Mouse (Mus musculus) liver, embryonic 16.5 days (tissue): ENCODE measurements around the gene Sept5. TPM values are rescaled to one million over a fixed set of nuclear protein-coding genes. Genes with fewer than 3 reads are reported as not detected.

Source experiments
- ATAC-seq: fragments of 200-750 bp; cut with Nextera tagmentation; 2 replicates; pipeline ENCODE4 v1.8.0; 2017; ENCODE audit warnings: low read depth, mild to moderate bottlenecking, moderate number of reproducible peaks, moderate library complexity
- H3K27ac ChIP-seq: fragments of 300-500 bp; sonication (generic); 2 replicates; pipeline ENCODE4 v1.5.1; 2014; ENCODE audit warnings: mild to moderate bottlenecking, low read length
- H3K27me3 ChIP-seq: fragments of 300-500 bp; sonication (generic); 2 replicates; pipeline ENCODE4 v1.6.1; 2014; ENCODE audit warnings: low read depth, low read length, mixed read lengths; ENCODE audit not compliant: control insufficient read depth, insufficient read depth
- H3K36me3 ChIP-seq: fragments of 300-500 bp; sonication (generic); 2 replicates; pipeline ENCODE4 v1.6.1; 2014; ENCODE audit warnings: mild to moderate bottlenecking; ENCODE audit not compliant: control insufficient read depth, insufficient read depth
- H3K4me1 ChIP-seq: fragments of 300-500 bp; sonication (generic); 2 replicates; pipeline ENCODE4 v1.6.1; 2014; ENCODE audit warnings: low read depth, low read length, mixed read lengths; ENCODE audit not compliant: control insufficient read depth
- H3K4me2 ChIP-seq: fragments of 300-500 bp; sonication (generic); 2 replicates; pipeline ENCODE4 v1.6.1; 2014; ENCODE audit warnings: low read depth, low read length, mixed read lengths
- H3K4me3 ChIP-seq: fragments of 300-500 bp; sonication (generic); 2 replicates; pipeline ENCODE4 v1.5.1; 2014; ENCODE audit warnings: low read depth, mild to moderate bottlenecking, low read length
- H3K9ac ChIP-seq: fragments of 300-500 bp; sonication (generic); 2 replicates; pipeline ENCODE4 v1.6.1; 2014; ENCODE audit warnings: low read depth, low read length
- H3K9me3 ChIP-seq: fragments of 300-500 bp; sonication (generic); replicated peaks from 2 replicates; pipeline ENCODE4 v1.6.1; 2016; ENCODE audit warnings: low read length; ENCODE audit not compliant: control insufficient read depth
- WGBS: fragments of 180-500 bp; shearing (Covaris S2); extraction: QIAGEN DNeasy Blood & Tissue Kit; methylation state at CpG from one replicate; pipeline ENCODE4 v1.1.7; 2014; ENCODE audit not compliant: insufficient replicate concordance; 5-methylcytosine and 5-hydroxymethylcytosine counted together
- polyA plus RNA-seq: library from polyadenylated mRNA; unstranded; fragments of >200 nt; fragmentation: Nextera tagmentation; extraction: Ambion mirVana; gene quantifications from 2 replicates; pipeline ENCODE4 v1.2.1, GENCODE M21; 2015

Sept5 gene
- polyA plus RNA-seq, 1 experiment from 2014 or later: 4.2 TPM

DNA sequence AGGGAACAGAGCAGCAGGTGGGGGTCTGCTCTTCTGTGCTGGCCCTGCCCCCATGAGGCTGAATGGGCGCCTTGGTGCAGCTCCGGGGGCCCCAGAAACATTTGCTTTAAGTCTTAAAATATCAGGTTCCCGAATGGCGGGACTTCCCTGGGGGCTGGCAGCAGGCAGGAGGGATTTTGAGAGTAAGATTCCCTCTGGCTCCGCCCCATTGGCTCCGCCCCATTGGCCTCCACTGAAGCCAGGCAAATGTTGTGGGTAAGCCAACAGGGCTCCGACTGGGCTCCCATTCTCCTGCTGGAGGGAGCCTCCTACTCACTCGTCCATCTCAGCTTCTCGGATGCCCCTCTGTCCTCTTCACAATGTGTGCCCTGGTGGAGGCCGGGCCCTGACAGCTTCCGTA, 21.5 kb downstream of the Sept5 start:
- no peak overlapping the region for H3K4me3 ChIP-seq
- H3K9ac ChIP-seq: no peak overlapping the region
- no peak overlapping the region for H3K27ac ChIP-seq
- no peaks in the 10 kb centered on the region for H3K36me3 ChIP-seq
- no peak for ATAC-seq
- H3K27me3 ChIP-seq: peaks cover 7% of the 10 kb centered on the region; the same call in 1 of the 2 replicates
- H3K4me2 ChIP-seq: no peak overlapping the region
- 25% methylated on average over 11 of the region's 11 CpGs for WGBS
- no peaks in the 10 kb centered on the region for H3K4me1 ChIP-seq
- H3K9me3 ChIP-seq: no peaks in the 10 kb centered on the region

DNA sequence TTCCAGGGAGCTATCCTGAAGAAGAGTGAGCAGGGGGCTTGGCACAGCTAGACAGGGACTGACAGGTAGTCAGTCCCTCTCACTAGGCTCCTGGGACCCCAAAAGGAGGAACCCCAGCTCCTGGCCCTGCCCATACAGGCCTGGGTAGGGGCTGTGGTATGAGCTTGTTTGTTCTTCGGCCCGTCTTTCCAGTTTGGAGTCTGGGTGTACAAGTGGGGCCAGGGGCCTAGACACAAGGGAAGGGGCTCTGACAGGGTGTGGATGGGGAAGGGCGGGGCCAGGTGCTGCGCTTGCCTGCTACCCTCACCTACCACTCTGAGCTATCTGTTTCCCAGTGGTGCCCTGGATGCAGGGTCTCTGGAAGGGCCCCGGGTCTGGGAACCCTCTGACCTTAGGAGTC, 24.0 kb downstream of the Sept5 start:
- H3K27me3 ChIP-seq: peaks cover 7% of the 10 kb centered on the region; the same call in 1 of the 2 replicates
- no peak overlapping the region for H3K27ac ChIP-seq
- no peak for ATAC-seq
- 60% methylated on average over 5 of the region's 5 CpGs for WGBS
- no peak overlapping the region for H3K4me3 ChIP-seq
- H3K9ac ChIP-seq: no peak overlapping the region
- no peaks in the 10 kb centered on the region for H3K9me3 ChIP-seq
- H3K36me3 ChIP-seq: no peaks in the 10 kb centered on the region
- no peak overlapping the region for H3K4me2 ChIP-seq
- no peaks in the 10 kb centered on the region for H3K4me1 ChIP-seq

DNA sequence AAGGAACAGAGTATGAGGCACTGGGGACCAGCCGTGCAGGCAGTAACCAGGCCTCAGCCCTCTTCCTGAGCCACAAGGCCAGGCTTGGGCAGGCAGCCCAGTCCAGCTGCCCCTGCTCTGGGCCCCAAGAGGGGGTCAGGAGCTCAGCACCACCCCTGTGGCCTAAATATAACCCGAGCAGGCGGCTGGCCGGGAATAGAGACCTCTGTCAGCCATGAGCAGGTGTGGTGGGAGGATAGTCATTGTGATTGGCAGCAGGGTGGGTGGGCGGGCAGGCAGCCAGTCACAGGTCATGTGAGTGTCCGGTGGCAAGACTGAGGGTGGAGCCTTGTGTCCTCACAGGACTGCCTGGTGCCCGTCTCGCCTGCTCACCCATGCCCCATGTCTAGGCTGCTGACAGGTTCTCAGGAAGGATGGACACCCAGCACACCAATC, 25.5 kb downstream of the Sept5 start:
- Histone ChIP-seq H3K9ac (no peak overlapping the region), H3K4me3 (no peak overlapping the region), H3K4me1 (no peaks in the 10 kb centered on the region), H3K9me3 (no peaks in the 10 kb centered on the region), H3K27ac (no peak overlapping the region), H3K36me3 (no peaks in the 10 kb centered on the region), H3K4me2 (no peak overlapping the region), H3K27me3 (0 out of 2 replicates have a peak, but pooled peaks cover 3% of the 10 kb centered on the region)
- 45% methylated on average over 8 of the region's 8 CpGs for WGBS
- ATAC-seq: peak; percentile 43; the same call in 1 of the 2 replicates

DNA sequence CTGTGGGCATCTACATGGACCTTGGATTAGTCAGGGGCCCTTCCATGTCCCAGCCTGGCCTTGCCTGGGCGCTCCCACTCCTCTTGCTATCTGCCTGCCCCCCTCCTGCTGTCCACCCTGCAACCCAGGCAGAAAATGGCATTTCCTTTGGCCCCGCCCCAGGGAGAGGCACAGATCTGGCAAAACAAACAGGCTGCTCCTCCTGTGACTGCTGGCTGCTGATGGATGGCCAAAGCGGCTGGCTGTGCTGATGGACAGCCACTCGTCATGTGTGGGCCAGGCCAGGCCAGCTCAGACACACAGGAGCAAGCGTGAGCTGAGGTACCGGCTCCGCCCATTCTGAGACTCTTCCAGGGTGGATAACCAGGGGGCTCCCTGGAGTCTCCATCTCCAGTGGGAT, 28.3 kb downstream of the Sept5 start:
- no peaks in the 10 kb centered on the region for H3K9me3 ChIP-seq
- H3K36me3 ChIP-seq: no peaks in the 10 kb centered on the region
- H3K4me3 ChIP-seq: no peak overlapping the region
- ATAC-seq: no peak
- no peak overlapping the region for H3K4me2 ChIP-seq
- H3K9ac ChIP-seq: no peak overlapping the region
- H3K4me1 ChIP-seq: no peaks in the 10 kb centered on the region
- H3K27me3 ChIP-seq: no peaks in the 10 kb centered on the region
- WGBS: 58% methylated on average over 7 of the region's 7 CpGs
- H3K27ac ChIP-seq: no peak overlapping the region

DNA sequence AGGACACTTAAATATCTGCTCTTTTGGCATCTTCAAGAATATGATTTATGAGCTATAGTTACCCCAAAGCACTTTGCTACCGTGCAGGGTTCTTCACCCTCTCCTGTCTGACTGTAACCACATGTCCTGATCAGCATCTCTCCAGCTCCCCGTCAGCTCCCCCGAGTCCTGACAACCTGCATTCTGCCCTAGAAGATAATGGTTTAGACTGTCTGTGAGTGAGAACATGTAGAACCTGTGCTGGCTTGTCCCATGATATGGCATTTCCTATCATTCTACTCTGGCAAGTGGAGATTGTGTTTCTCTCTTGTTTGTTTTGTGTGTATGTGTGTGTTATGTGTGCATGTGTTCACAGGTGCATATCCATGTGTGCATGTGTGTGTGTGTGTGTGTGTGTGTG, 31.7 kb downstream of the Sept5 start:
- H3K9ac ChIP-seq: no peak overlapping the region
- H3K27me3 ChIP-seq: peaks cover 8% of the 10 kb centered on the region
- no peak overlapping the region for H3K4me3 ChIP-seq
- no peak for ATAC-seq
- H3K9me3 ChIP-seq: no peaks in the 10 kb centered on the region
- H3K27ac ChIP-seq: no peak overlapping the region
- H3K36me3 ChIP-seq: no peaks in the 10 kb centered on the region
- 12% methylated on average over 3 of the region's 3 CpGs for WGBS
- H3K4me1 ChIP-seq: no peaks in the 10 kb centered on the region
- no peak overlapping the region for H3K4me2 ChIP-seq

DNA sequence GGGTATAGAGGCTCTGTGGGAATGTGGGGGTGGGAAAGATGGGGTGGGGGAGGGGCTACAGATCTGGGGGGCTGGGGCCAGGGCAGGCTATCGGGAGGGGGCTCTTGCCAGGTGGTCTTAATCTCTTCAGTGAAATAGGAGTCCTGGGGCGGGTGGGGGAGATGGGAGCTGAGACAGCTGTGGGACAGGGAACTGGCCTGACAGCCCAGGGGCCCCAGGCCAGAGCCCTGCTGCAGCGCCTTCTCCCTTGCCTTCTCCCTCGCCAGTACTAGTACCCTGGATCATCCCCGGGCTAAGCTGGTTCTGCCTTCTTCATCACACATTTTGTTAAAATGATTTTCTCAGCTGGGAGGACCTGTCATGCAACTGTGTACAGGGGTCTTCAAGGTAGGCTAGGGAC, 33.5 kb downstream of the Sept5 start:
- ATAC-seq: no peak
- peaks cover 4% of the 10 kb centered on the region; the same call in 1 of the 2 replicates for H3K4me1 ChIP-seq

DNA sequence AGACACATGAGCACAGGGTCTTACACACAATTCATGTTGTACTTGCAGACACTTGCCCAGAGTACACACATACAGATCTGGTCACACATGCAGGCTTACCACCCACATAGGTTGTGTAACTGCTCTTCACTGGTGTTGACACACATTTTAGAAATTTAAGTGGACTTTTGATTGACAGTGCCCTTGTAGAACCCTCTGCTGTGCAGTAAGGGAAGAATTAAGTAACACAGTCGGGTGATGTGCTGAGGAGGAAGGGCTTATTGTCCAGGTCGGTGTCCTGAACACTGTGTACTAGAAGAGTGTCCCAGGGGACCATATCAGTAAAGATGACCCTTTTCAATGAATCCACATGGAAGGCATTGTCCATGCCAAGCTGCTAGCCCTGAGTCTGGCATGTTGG, 35.8 kb downstream of the Sept5 start:
- Histone ChIP-seq H3K4me2 (no peak overlapping the region), H3K9ac (no peak overlapping the region), H3K27me3 (peaks cover 46% of the 10 kb centered on the region), H3K36me3 (no peaks in the 10 kb centered on the region), H3K4me3 (no peak overlapping the region), H3K4me1 (peaks cover 4% of the 10 kb centered on the region), H3K9me3 (no peaks in the 10 kb centered on the region), H3K27ac (no peak overlapping the region)
- ATAC-seq: peak; percentile 41; the same call in 1 of the 2 replicates
- 48% methylated on average over 2 of the region's 2 CpGs for WGBS

More for the DNA sequence above, 33.5 kb downstream of the Sept5 start:
- Histone ChIP-seq H3K4me2 (no peak overlapping the region), H3K27ac (no peak overlapping the region), H3K9me3 (no peaks in the 10 kb centered on the region), H3K4me3 (no peak overlapping the region), H3K9ac (no peak overlapping the region), H3K27me3 (peaks cover 23% of the 10 kb centered on the region), H3K36me3 (no peaks in the 10 kb centered on the region)
- WGBS: 43% methylated on average over 5 of the region's 5 CpGs

DNA sequence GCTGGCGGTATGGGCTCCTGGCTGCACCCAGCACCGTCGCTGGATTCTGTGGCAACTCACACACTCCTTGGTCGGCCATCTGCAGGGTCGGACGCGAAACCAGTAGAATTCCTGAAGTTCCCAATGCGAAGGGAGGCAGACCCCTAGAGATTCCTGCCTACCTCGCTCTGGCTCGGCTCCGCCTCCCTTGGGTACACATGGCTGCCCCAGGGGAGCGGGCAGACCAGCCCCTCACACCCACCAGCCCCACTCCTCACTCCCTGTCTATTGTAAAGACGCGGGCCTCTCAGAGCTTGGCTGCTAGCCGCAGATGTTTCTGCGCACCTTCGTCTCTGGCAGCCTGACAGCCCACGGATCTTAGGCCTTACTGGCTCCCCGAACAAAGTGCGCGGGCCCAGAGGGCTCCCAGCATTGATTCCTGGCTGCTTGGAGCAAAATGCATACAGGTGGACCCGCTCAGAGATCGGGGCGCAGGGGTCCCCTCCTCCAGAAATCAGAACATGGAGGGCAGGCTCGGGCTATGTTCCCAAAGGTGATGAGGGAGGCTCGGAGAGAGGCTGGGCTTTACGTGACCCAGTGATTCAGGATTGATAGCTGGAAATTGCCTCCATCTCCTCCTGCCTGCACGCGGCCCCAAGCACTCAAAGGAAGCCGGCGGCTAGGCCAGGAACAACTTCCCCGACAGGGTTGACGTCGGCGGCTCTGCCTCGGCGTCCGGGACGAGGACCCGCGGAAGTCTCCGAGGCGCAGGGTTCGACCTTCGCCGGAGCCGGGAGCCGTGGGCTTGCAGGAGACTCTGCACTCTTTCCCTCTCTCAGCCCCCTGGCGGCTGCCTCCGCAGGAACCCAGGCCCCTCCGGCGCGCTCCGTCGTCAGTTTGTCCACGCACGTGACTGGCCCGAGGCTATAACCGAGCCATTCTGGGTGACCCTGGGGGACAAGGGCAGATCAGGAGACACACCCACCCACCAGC, 38.4 kb downstream of the Sept5 start:
- Histone ChIP-seq H3K9ac (no peak overlapping the region), H3K27ac (no peak overlapping the region), H3K4me2 (peak overlapping the region; percentile 20; the same call in 1 of the 2 replicates), H3K9me3 (no peaks in the 10 kb centered on the region), H3K4me1 (peaks cover 8% of the 10 kb centered on the region), H3K36me3 (no peaks in the 10 kb centered on the region), H3K27me3 (peaks cover 72% of the 10 kb centered on the region), H3K4me3 (no peak overlapping the region)
- 3% methylated on average over 59 of the region's 59 CpGs for WGBS
- ATAC-seq: no peak
